Mouse (Mus musculus) R1 (cell line): ENCODE data around the gene D330045A20Rik.

Source experiments
- DNase-seq: peaks from one replicate; pipeline ENCODE4 v3.0.0-alpha.2; 2018; ENCODE audit warnings: low read depth, low spot score

Gene D330045A20Rik

GRCm38 (mm10) chrX:139480022-139480894 is at the start of gene D330045A20Rik:
Gene D330045A20Rik (plus strand): TSS chrX:139480367.
- peak; percentile 49 for DNase-seq

- DNase-seq = no peak
These were observed 47.6 kb upstream of the D330045A20Rik start for GRCm38 (mm10) chrX:139432550-139432949.

GRCm38 (mm10) chrX:139435202-139435601 is 45.0 kb upstream of the D330045A20Rik start:
- no peak for DNase-seq

- DNase-seq = peak; percentile 57
These were observed 39.1 kb upstream of the D330045A20Rik start for GRCm38 (mm10) chrX:139441057-139441456.

DNA sequence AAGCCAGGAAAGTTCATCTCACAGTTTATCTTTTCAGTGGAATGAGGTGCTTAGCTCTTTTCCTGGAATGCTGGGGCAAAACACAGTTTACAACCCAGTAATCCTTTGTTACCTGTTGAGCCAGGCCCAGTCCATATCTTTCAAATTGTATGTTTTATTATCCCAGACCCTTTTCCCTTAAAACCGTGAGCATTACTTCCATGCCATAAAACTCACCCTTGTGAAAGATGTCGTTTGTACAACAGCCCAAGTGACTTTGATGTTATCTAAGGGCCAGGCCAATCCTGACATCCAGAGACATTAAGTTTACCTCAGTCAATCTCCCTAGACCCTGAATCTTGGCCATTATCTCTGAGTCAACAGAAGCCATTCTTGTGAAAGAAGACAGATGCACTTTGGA is 23.4 kb upstream of the D330045A20Rik start:
- no peak for DNase-seq

- DNase-seq = no peak
These were observed 1.9 kb downstream of the D330045A20Rik start for GRCm38 (mm10) chrX:139482083-139482482.

GRCm38 (mm10) chrX:139484974-139485373 is 4.8 kb downstream of the D330045A20Rik start:
- no peak for DNase-seq

DNA sequence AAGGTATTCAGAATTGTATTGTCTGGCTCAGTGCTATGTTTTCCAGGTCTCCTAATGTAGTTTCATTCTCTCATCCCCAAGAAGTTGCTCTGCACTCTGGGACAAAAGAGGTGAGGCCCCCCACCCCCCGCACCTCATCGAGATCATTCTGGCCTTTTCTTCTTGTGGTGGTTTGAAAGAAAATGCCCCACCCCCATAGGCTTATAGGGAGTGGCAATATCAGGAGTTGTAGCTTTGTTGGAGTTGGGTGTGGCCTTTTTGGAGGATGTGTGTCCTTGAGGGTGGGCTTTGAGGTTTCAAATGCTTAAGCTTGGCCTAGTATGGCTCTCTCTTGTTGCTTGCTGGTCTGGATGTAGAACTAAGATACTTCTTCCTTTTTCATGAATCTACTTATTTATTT is 36.0 kb downstream of the D330045A20Rik start:
- DNase-seq = peak; percentile 59

DNA sequence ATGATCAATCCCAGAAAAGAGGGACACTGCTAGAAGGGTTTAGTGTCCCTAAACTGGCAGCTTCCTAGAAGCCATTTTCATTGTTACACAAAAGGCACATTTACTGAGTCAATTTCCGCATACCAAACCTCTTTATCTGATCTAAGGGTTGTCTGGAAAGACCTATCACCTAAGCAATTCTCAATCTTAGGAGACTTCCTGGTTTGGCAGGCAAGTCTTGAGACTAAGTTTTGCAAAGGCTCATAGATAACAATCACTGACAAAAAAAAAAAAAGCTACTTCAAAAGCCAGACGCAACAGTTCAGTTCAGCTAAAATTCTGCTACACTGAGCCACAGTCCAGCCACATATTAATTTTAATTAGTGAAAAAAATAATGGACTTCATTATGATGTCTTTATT is 39.1 kb downstream of the D330045A20Rik start:
- DNase-seq = peak; percentile 1

GRCm38 (mm10) chrX:139524303-139525091 is 44.3 kb downstream of the D330045A20Rik start:
- peak; percentile 2 for DNase-seq

DNA sequence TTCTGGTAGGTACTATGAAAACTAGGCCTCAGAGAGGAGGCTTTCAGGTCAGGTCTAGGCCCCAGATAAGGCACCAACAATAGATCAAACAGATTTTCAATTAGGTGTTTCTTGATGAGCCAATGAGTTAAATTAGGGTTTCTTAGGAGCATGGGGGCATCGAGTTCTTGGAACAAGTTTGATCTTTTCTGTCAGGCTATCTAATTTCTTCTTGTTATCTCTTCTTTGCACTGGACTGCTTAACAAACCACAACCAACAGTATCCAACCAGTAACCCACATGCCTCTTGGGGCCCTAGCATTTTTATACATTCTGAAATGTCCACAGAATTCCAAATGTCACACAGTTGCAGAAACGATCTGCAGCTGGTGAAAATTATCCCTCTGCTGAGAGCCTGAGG is 45.6 kb downstream of the D330045A20Rik start:
- no peak for DNase-seq

DNA sequence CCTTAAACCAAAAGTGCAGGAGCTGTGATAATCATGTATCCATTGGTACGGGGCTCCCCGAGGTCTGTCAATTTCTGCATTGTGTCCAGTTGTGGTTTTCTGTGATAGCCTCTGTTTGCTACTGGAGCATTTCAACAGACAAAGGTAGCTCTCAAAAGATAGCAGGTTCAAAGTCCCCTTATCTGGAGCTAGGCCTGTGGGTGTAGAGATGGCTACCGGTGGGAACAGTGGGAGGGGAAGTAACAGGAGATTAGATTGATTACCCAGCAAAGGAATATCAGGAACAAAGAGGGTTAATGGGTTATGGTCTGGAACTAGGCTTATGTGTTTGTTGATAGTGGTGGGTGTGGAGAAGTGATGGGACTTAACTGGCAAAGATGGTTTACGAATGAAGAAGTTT is 46.8 kb downstream of the D330045A20Rik start:
- no peak for DNase-seq

GRCm38 (mm10) chrX:139529678-139530077 is 49.5 kb downstream of the D330045A20Rik start:
- no peak for DNase-seq

DNA sequence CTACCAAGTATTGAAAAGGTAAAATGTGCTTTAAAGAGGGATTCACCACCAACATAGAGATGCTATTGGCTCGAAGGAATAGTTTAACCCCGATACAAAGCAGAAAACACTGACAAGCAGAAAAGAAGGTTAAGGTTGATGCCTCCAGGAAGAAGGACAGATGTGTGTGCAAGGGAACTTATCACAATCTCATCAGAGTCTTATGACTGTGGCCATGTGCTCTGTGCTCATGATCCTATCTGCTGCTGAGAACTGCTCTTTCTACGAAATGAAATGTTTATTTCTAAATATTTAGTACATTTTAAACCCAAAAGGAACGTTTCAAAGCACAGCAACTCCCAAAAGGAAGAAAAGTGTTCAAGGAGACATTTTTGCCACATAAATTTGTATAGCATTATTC is 52.1 kb downstream of the D330045A20Rik start:
- no peak for DNase-seq

- DNase-seq = no peak
These were observed 57.7 kb downstream of the D330045A20Rik start for GRCm38 (mm10) chrX:139537641-139538397.

DNA sequence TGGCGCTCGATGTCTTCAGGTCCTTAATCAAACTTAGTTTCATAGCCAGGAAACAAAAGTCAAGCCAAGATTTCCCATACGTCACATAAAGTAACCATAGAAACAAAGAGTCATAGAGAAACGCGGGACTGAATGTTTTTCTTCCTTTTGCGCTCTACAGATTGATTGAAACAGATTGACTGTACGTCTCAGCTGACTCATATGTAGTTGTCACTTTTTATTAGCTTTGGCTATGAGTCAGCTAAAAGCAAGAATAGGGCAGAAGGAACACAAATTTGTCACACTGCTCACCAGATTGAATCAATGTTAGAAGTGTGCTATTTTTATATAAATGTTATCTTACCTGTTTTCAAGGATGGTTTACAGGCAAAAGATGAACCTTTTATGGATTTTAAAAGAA is 63.6 kb downstream of the D330045A20Rik start:
- no peak for DNase-seq

GRCm38 (mm10) chrX:139550456-139550855 is 70.3 kb downstream of the D330045A20Rik start:
- DNase-seq = no peak

DNA sequence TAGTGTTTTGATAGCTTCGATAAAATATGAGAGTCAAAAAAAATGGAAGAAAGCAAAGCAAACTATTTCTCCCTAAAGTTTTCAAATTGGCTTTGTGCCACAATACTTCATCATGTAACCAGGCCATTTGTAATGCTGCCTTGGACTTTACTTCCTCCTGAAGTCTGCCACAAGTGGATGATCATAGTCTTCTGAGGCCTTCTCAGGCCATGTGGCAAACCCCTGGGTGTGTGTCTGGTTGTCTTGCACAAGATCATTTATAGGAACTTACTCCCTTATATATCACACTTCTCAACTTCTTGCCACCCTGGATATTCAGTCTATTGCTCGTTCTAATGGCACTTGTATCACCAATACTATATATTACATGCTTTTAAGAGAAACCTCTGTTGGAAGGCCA is 71.9 kb downstream of the D330045A20Rik start:
- no peak for DNase-seq

GRCm38 (mm10) chrX:139562255-139562924 is 82.2 kb downstream of the D330045A20Rik start:
- no peak for DNase-seq

DNA sequence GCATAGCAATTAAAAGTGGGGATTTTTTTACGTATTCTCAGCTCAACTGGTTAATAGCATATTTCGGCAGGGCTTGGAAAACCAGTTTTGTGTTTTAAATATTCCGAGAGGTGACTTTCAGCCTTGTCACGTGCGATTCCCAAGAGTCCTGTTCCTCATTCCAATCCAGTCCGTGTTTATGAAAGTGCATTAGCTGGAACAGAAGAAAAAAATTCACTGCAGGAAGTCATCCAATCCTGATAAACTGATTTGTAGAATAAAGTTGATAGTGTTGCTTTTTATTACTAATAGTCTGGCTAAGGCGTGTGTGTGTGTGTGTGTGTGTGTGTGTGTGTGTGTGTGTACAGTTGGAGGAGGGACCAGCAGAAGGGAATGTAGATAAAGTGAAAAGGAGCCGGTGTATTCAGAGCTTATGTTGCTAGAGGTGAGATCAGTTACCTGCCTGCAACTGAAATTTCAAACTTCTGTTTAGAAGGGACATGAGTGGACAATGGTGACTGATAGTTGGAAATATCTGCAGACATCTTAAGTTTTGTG is 82.8 kb downstream of the D330045A20Rik start, which contains the start of gene Rnf128:
Gene Rnf128 (plus strand): TSS at position 392 of the 537 bp plus-strand sequence.
- no peak for DNase-seq

DNA sequence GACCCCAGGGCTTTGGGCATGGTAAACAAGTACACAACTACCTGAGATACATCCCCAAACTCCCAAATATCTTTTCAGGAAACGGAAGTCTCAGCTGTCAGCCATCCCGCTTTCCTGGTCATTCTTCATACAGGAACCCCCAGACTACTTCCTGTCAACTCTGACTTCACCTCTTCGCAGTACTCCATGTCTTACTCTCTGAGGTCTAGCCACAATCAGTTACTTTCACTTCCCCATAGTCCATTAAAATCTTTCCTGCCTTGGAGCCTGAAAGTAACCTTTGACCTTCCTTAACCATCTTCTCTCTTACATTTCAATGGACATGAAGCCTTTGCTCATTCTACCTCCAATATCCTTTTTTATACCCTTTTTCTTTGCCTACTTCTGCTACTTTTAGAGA is 89.9 kb downstream of the D330045A20Rik start:
- DNase-seq = no peak
